Mouse (Mus musculus): ENCODE data around the gene Nhlrc2. TPM values are rescaled to one million over a fixed set of nuclear protein-coding genes. Genes with fewer than 3 reads are reported as not detected.

Gene Nhlrc2
- polyA plus RNA-seq, 1 experiment from 2014 or later = 18.4 TPM

GRCm38 (mm10) chr19:56553177-56553576 is 5.1 kb downstream of the Nhlrc2 start:
- Histone ChIP-seq H3K9me3 (ENCODE audit: control insufficient read depth, low read length) (0 out of 2 replicates have a peak, but pooled peaks cover 2% of the 10 kb centered on the region), H3K4me2 (ENCODE audit: low read depth, low read length) (no peak overlapping the region), H3K27me3 (ENCODE audit: control insufficient read depth, insufficient read depth, low read depth, low read length) (no peaks in the 10 kb centered on the region), H3K4me3 (ENCODE audit: low read length) (no peak overlapping the region), H3K36me3 (ENCODE audit: control insufficient read depth, insufficient read depth, low read length) (peaks cover 32% of the 10 kb centered on the region), H3K27ac (ENCODE audit: low read length) (no peak overlapping the region), H3K4me1 (replicated peaks; ENCODE audit: control insufficient read depth, insufficient read depth, low read length) (peaks cover 5% of the 10 kb centered on the region; the same call in 1 of the 2 replicates), H3K9ac (ENCODE audit: low read length) (no peak overlapping the region)
- 94% methylated on average over 3 of the region's 3 CpGs for WGBS
- ATAC-seq (ENCODE audit: low read depth) = no peak

- no peak for ATAC-seq (ENCODE audit: low read depth)
- Histone ChIP-seq H3K9me3 (ENCODE audit: control insufficient read depth, low read length) (0 out of 2 replicates have a peak, but pooled peaks cover 2% of the 10 kb centered on the region), H3K9ac (ENCODE audit: low read length) (no peak overlapping the region), H3K27me3 (ENCODE audit: control insufficient read depth, insufficient read depth, low read depth, low read length) (no peaks in the 10 kb centered on the region), H3K27ac (ENCODE audit: low read length) (no peak overlapping the region), H3K4me2 (ENCODE audit: low read depth, low read length) (no peak overlapping the region), H3K4me3 (ENCODE audit: low read length) (no peak overlapping the region), H3K36me3 (ENCODE audit: control insufficient read depth, insufficient read depth, low read length) (peaks cover 35% of the 10 kb centered on the region), H3K4me1 (replicated peaks; ENCODE audit: control insufficient read depth, insufficient read depth, low read length) (no peaks in the 10 kb centered on the region; the same call in 1 of the 2 replicates)
- 65% methylated on average over 5 of the region's 5 CpGs for WGBS
Observed at GRCm38 (mm10) chr19:56555972-56556371, 7.9 kb downstream of the Nhlrc2 start.

DNA sequence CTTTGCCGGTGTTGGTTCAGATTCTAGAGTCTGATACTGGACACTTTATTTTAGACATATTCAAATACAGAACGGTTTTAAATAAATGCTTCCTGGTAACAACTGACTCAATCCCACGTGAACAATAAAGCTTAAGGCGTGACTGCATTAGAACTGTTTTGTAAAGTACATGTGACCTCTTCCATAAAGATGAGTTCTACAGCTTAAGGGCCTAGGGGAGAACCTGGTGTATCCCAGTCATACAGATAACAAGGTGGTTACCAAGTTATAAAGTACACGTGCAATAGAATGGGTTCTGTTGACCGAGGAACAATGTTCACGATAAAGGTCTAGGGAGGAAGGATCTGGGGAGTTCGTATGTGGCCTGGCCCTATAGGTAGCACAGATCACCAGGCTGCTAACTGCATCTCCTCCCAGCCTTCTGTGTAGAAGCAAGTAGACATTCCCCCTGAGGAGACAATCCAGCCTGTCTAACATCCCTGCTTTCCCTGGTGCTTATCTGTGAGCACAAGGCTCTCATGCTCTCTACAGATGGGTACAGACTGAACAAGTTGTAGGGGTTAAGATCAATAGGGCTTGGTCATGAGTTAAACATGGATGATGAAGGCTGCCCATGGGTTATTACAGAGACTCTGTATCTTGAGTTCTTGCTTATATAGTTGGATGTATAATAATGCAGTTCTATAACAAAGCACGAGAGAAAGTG is 14.5 kb downstream of the Nhlrc2 start:
- Histone ChIP-seq H3K36me3 (ENCODE audit: control insufficient read depth, insufficient read depth, low read length) (0 out of 2 replicates have a peak, but pooled peaks cover 3% of the 10 kb centered on the region), H3K4me2 (ENCODE audit: low read depth, low read length) (no peak overlapping the region), H3K27me3 (ENCODE audit: control insufficient read depth, insufficient read depth, low read depth, low read length) (no peaks in the 10 kb centered on the region), H3K27ac (ENCODE audit: low read length) (no peak overlapping the region), H3K4me3 (ENCODE audit: low read length) (no peak overlapping the region), H3K9ac (ENCODE audit: low read length) (no peak overlapping the region), H3K9me3 (ENCODE audit: control insufficient read depth, low read length) (no peaks in the 10 kb centered on the region), H3K4me1 (replicated peaks; ENCODE audit: control insufficient read depth, insufficient read depth, low read length) (peaks cover 3% of the 10 kb centered on the region; the same call in 1 of the 2 replicates)
- WGBS = 88% methylated on average over 9 of the region's 9 CpGs
- no peak for ATAC-seq (ENCODE audit: low read depth)

DNA sequence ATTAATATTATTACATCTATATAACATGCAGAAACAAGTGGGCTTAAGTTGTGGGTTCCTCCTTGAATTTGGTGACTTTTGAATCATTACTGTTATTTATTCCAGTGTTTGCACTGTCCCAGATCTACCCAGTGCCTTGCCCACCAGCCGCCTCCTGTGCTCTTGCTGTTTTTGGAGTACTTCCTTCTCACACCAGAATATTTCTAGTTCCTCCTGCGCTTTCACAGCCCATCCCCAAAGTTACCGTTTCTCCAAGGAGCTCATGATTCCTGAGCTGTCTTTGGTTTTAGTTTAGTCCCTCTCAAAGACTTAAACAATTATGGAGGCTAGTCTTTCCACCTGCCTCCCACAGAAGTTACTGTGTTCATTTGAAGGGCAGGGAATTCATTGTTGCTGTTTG is 15.4 kb downstream of the Nhlrc2 start:
- WGBS = 81% methylated on average over 3 of the region's 3 CpGs
- no peak for ATAC-seq (ENCODE audit: low read depth)

DNA sequence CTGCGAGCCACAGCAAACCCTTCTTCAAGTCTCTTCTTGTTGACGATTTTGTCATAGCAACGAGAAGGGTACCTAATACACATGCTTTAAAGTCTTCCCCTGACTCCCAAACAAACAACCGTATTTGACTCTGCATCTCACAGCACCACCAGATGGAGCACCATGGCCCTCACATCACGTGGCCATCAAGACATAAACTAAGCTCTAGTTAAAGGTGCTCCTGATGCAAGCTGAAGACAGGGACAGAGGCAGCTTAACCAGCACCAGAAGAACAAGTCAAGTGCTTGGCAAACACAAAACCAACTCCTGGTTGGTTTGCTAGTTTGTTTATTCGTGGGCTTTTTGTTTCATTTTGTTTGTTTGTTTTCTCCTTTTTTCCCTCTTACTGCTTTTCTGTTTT is 17.3 kb downstream of the Nhlrc2 start:
- H3K27me3 ChIP-seq (ENCODE audit: control insufficient read depth, insufficient read depth, low read depth, low read length) = no peaks in the 10 kb centered on the region
- WGBS = 55% methylated on average over 6 of the region's 6 CpGs
- H3K36me3 ChIP-seq (ENCODE audit: control insufficient read depth, insufficient read depth, low read length) = no peaks in the 10 kb centered on the region
- H3K27ac ChIP-seq (ENCODE audit: low read length) = no peak overlapping the region
- no peak overlapping the region for H3K9ac ChIP-seq (ENCODE audit: low read length)
- H3K4me2 ChIP-seq (ENCODE audit: low read depth, low read length) = no peak overlapping the region
- no peak for ATAC-seq (ENCODE audit: low read depth)
- peaks cover 3% of the 10 kb centered on the region; the same call in 1 of the 2 replicates for H3K4me1 ChIP-seq (replicated peaks; ENCODE audit: control insufficient read depth, insufficient read depth, low read length)
- no peaks in the 10 kb centered on the region for H3K9me3 ChIP-seq (ENCODE audit: control insufficient read depth, low read length)
- no peak overlapping the region for H3K4me3 ChIP-seq (ENCODE audit: low read length)

More for the DNA sequence above, 15.4 kb downstream of the Nhlrc2 start:
- Histone ChIP-seq H3K36me3 (ENCODE audit: control insufficient read depth, insufficient read depth, low read length) (0 out of 2 replicates have a peak, but pooled peaks cover 3% of the 10 kb centered on the region), H3K27me3 (ENCODE audit: control insufficient read depth, insufficient read depth, low read depth, low read length) (no peaks in the 10 kb centered on the region), H3K9ac (ENCODE audit: low read length) (no peak overlapping the region), H3K27ac (ENCODE audit: low read length) (no peak overlapping the region), H3K4me2 (ENCODE audit: low read depth, low read length) (no peak overlapping the region), H3K4me3 (ENCODE audit: low read length) (no peak overlapping the region), H3K9me3 (ENCODE audit: control insufficient read depth, low read length) (no peaks in the 10 kb centered on the region), H3K4me1 (replicated peaks; ENCODE audit: control insufficient read depth, insufficient read depth, low read length) (peaks cover 3% of the 10 kb centered on the region; the same call in 1 of the 2 replicates)

DNA sequence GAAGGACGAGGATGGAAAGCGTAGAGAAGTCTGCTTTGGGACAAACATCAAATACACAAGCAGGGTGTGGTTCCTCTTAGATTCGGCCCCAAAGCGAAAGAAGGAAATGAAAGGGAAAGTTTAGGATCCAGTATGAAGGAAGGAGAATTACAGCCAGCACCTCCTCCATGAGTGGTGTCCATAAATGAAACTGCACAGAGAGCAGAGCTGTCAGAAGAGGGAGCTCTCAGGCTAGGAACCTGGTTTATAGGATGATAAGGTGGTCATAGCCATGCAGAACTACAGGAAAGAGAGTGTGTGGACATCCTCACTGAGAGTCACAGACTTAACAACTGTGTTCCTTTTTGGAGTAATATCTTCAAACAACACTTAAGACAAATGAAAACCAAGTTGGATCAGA is 18.0 kb downstream of the Nhlrc2 start:
- Histone ChIP-seq H3K9ac (ENCODE audit: low read length) (no peak overlapping the region), H3K36me3 (ENCODE audit: control insufficient read depth, insufficient read depth, low read length) (no peaks in the 10 kb centered on the region), H3K4me2 (ENCODE audit: low read depth, low read length) (no peak overlapping the region), H3K27ac (ENCODE audit: low read length) (no peak overlapping the region), H3K9me3 (ENCODE audit: control insufficient read depth, low read length) (no peaks in the 10 kb centered on the region), H3K4me1 (replicated peaks; ENCODE audit: control insufficient read depth, insufficient read depth, low read length) (peaks cover 5% of the 10 kb centered on the region; the same call in 1 of the 2 replicates), H3K27me3 (ENCODE audit: control insufficient read depth, insufficient read depth, low read depth, low read length) (no peaks in the 10 kb centered on the region), H3K4me3 (ENCODE audit: low read length) (no peak overlapping the region)
- ATAC-seq (ENCODE audit: low read depth) = peak; percentile 52; the same call in 1 of the 2 replicates
- WGBS = 85% methylated on average over 4 of the region's 4 CpGs

- Histone ChIP-seq H3K9ac (ENCODE audit: low read length) (no peak overlapping the region), H3K9me3 (ENCODE audit: control insufficient read depth, low read length) (no peaks in the 10 kb centered on the region), H3K4me2 (ENCODE audit: low read depth, low read length) (no peak overlapping the region), H3K27ac (ENCODE audit: low read length) (no peak overlapping the region), H3K36me3 (ENCODE audit: control insufficient read depth, insufficient read depth, low read length) (peaks cover 1% of the 10 kb centered on the region; the same call in 1 of the 2 replicates), H3K4me3 (ENCODE audit: low read length) (no peak overlapping the region), H3K27me3 (ENCODE audit: control insufficient read depth, insufficient read depth, low read depth, low read length) (no peaks in the 10 kb centered on the region), H3K4me1 (replicated peaks; ENCODE audit: control insufficient read depth, insufficient read depth, low read length) (peaks cover 5% of the 10 kb centered on the region; the same call in 1 of the 2 replicates)
- ATAC-seq (ENCODE audit: low read depth) = no peak
- WGBS = 78% methylated on average over 6 of the region's 6 CpGs
Observed at GRCm38 (mm10) chr19:56566940-56567339, 18.9 kb downstream of the Nhlrc2 start.

- no peak overlapping the region for H3K4me2 ChIP-seq (ENCODE audit: low read depth, low read length)
- H3K4me1 ChIP-seq (replicated peaks; ENCODE audit: control insufficient read depth, insufficient read depth, low read length) = peaks cover 2% of the 10 kb centered on the region; the same call in 1 of the 2 replicates
- H3K27ac ChIP-seq (ENCODE audit: low read length) = no peak overlapping the region
- ATAC-seq (ENCODE audit: low read depth) = no peak
- 51% methylated on average over 8 of the region's 8 CpGs for WGBS
- no peak overlapping the region for H3K4me3 ChIP-seq (ENCODE audit: low read length)
- no peaks in the 10 kb centered on the region for H3K27me3 ChIP-seq (ENCODE audit: control insufficient read depth, insufficient read depth, low read depth, low read length)
- H3K9me3 ChIP-seq (ENCODE audit: control insufficient read depth, low read length) = no peaks in the 10 kb centered on the region
- no peak overlapping the region for H3K9ac ChIP-seq (ENCODE audit: low read length)
- peaks cover 4% of the 10 kb centered on the region; the same call in 1 of the 2 replicates for H3K36me3 ChIP-seq (ENCODE audit: control insufficient read depth, insufficient read depth, low read length)
Observed at GRCm38 (mm10) chr19:56570781-56571180, 22.7 kb downstream of the Nhlrc2 start.

GRCm38 (mm10) chr19:56571234-56571633 is 23.2 kb downstream of the Nhlrc2 start:
- Histone ChIP-seq H3K4me2 (ENCODE audit: low read depth, low read length) (no peak overlapping the region), H3K36me3 (ENCODE audit: control insufficient read depth, insufficient read depth, low read length) (peaks cover 4% of the 10 kb centered on the region; the same call in 1 of the 2 replicates), H3K9me3 (ENCODE audit: control insufficient read depth, low read length) (no peaks in the 10 kb centered on the region), H3K27me3 (ENCODE audit: control insufficient read depth, insufficient read depth, low read depth, low read length) (no peaks in the 10 kb centered on the region), H3K4me3 (ENCODE audit: low read length) (no peak overlapping the region), H3K9ac (ENCODE audit: low read length) (no peak overlapping the region), H3K27ac (ENCODE audit: low read length) (no peak overlapping the region), H3K4me1 (replicated peaks; ENCODE audit: control insufficient read depth, insufficient read depth, low read length) (peaks cover 2% of the 10 kb centered on the region; the same call in 1 of the 2 replicates)
- no peak for ATAC-seq (ENCODE audit: low read depth)
- 62% methylated on average over 2 of the region's 2 CpGs for WGBS

Data from lung, embryonic 16.5 days (tissue).